Comparison of ENCODE assay signal across 8 mouse cellular contexts in the genomic region with DNA sequence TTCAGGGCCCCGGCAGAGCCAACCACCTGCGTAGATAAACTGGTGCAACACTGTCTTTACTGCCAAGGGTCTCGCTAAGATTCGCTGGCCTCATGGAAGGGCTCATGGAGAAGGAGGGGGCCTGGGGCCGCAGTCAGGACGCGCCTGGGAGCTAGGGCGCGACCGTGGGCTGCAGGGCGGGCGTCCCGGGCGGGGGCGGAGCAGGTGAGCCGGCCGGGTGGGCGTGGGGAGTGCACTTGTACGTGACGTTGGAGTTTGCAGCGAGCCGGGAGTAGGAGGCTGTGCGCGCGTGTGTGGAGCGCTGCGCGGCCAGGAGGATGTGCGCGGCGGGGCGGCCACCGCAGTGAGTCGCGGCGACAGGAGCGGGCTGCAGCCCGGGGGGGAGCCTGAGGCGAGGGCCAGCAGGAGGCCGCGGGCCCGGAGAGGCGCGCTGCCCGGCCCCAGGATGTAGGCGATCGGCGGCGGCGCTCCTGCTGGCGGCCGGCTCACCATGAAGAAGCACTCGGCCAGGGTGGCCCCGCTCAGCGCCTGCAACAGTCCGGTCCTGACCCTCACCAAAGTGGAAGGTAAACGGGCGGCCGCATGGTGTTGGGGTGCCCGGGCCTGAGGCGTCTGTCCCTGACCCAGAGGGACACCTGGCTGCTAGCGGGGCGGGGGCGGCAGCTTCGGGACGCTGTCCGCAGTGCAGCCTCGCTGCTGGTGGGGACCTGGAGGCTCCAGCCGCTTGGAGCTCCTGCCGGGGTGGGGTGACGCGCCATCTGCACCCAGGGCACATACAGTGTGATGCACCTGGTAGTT. TPM values are rescaled to one million over a fixed set of nuclear protein-coding genes. Genes with fewer than 3 reads are reported as not detected.
DNase-seq lines count a peak whose midpoint lies in the region; ATAC-seq and TF ChIP-seq lines count a peak whose summit lies in the region.

A gene (plus strand): TSS at position 263 of the 798 bp plus-strand sequence.

- H3K4me2 ChIP-seq in kidney, embryonic 15.5 days, result peak within 1 kb of the TSS; percentile 85
- H3K4me2 ChIP-seq in limb, embryonic 14.5 days (replicated peaks; ENCODE audit: low read depth, low read length, severe bottlenecking), result peak within 1 kb of the TSS; percentile 95
- peak within 1 kb of the TSS; percentile 99 for H3K4me2 ChIP-seq in midbrain, embryonic 16.5 days (ENCODE audit: low read length)

- H3K27ac ChIP-seq in kidney, embryonic 15.5 days, result no peak within 1 kb of the TSS
- no peak within 1 kb of the TSS for H3K27ac ChIP-seq in limb, embryonic 14.5 days (replicated peaks; ENCODE audit: low read depth, low read length)
- 0 out of 2 replicates have a peak within 1 kb of the TSS, but pooled peaks have one; percentile 52 for H3K27ac ChIP-seq in midbrain, embryonic 16.5 days (ENCODE audit: low read length)

- no peaks in the 10 kb centered on the region for H3K36me3 ChIP-seq in kidney, embryonic 15.5 days
- no peaks in the 10 kb centered on the region for H3K36me3 ChIP-seq in limb, embryonic 14.5 days (ENCODE audit: control insufficient read depth, insufficient read depth, low read length)
- no peaks in the 10 kb centered on the region for H3K36me3 ChIP-seq in midbrain, embryonic 16.5 days (ENCODE audit: control insufficient read depth, insufficient read depth, low read length)

- intact Hi-C loops in gastrocnemius, postnatal 36 days (cut with DNase I), result loop anchor here (10.0 kb wide), 1 partner anchor 676 kb away; a partner anchor contains a TSS

- under 1% methylated on average over 60 of the region's 72 CpGs for WGBS in kidney, embryonic 15.5 days
- 1% methylated on average over 49 of the region's 72 CpGs for WGBS in limb, embryonic 14.5 days
- WGBS in midbrain, embryonic 16.5 days, result 2% methylated on average over 49 of the region's 72 CpGs

- peak within 1 kb of the TSS; percentile 56 for H3K4me3 ChIP-seq in kidney, embryonic 15.5 days (replicated peaks)
- peak within 1 kb of the TSS; percentile 51 for H3K4me3 ChIP-seq in limb, embryonic 14.5 days (replicated peaks; ENCODE audit: low read length)
- peak within 1 kb of the TSS; percentile 63 for H3K4me3 ChIP-seq in midbrain, embryonic 16.5 days (ENCODE audit: low read depth, low read length)

- ATAC-seq in kidney, embryonic 15.5 days (replicated peaks; ENCODE audit: low FRiP score), result peak; percentile 74
- peak; percentile 63; the same call in 1 of the 2 replicates for ATAC-seq in limb, embryonic 14.5 days (ENCODE audit: low FRiP score, low read depth)
- peak; percentile 90 for ATAC-seq in midbrain, embryonic 16.5 days

- DNase-seq in gastrocnemius, adult 18-20 months (ENCODE audit: low spot score), result peak; percentile 1
- no peak for DNase-seq in gastrocnemius, postnatal 36 days
- DNase-seq in cerebellum, postnatal 36 days, result peak; percentile 67 to 73
- peak; percentile 73 to 76 for DNase-seq in frontal cortex, postnatal 36 days (ENCODE audit: low spot score in 2 of 2)
- peak; percentile 26 for DNase-seq in limb, embryonic 14.5 days (ENCODE audit: low spot score)
- DNase-seq in thymus, postnatal 25 days, result peak; percentile 6

- peaks cover 29% of the 10 kb centered on the region for H3K27me3 ChIP-seq in kidney, embryonic 15.5 days
- peaks cover 22% of the 10 kb centered on the region for H3K27me3 ChIP-seq in limb, embryonic 14.5 days (ENCODE audit: control insufficient read depth, insufficient read depth, low read length)
- H3K27me3 ChIP-seq in midbrain, embryonic 16.5 days (ENCODE audit: control insufficient read depth, insufficient read depth, low read depth, low read length), result peaks cover 4% of the 10 kb centered on the region; the same call in 1 of the 2 replicates

- H3K4me1 ChIP-seq in kidney, embryonic 15.5 days, result peaks cover 10% of the 10 kb centered on the region
- no peaks in the 10 kb centered on the region for H3K4me1 ChIP-seq in limb, embryonic 14.5 days (ENCODE audit: control insufficient read depth, insufficient read depth, low read length)
- peaks cover 3% of the 10 kb centered on the region for H3K4me1 ChIP-seq in midbrain, embryonic 16.5 days (ENCODE audit: control insufficient read depth, insufficient read depth, low read length)

- no peak for TF ChIP-seq POLR2A in limb, embryonic 14.5 days (IDR thresholded peaks at IDR 0.05; ENCODE audit: borderline replicate concordance, extremely low read depth, insufficient read depth, insufficient read length)

- H3K9me3 ChIP-seq in kidney, embryonic 15.5 days (replicated peaks), result no peaks in the 10 kb centered on the region
- no peaks in the 10 kb centered on the region for H3K9me3 ChIP-seq in limb, embryonic 14.5 days (ENCODE audit: control insufficient read depth, low read length)
- no peaks in the 10 kb centered on the region for H3K9me3 ChIP-seq in midbrain, embryonic 16.5 days (replicated peaks; ENCODE audit: control insufficient read depth, low read length, poor library complexity, severe bottlenecking)

- H3K9ac ChIP-seq in kidney, embryonic 15.5 days, result peak within 1 kb of the TSS; percentile 46
- H3K9ac ChIP-seq in limb, embryonic 14.5 days (ENCODE audit: low read depth, low read length, severe bottlenecking), result peak within 1 kb of the TSS; percentile 53
- H3K9ac ChIP-seq in midbrain, embryonic 16.5 days (ENCODE audit: low read depth, low read length), result peak within 1 kb of the TSS; percentile 70

RNA-seq across cellular contexts. Expression of the gene that starts here (rescaled TPM):
- under 1 TPM in 1 of 2 experiments, not detected in 1; 0.33 TPM for total RNA-seq in gastrocnemius, adult 18-20 months (2021)
- not detected for total RNA-seq in gastrocnemius, postnatal 36 days (2021)
- 0.87 and 1.1 TPM in 2 replicates for polyA plus RNA-seq in kidney, embryonic 15.5 days (2015; fragmentation: Nextera tagmentation; extraction: Ambion mirVana)
- 1.8 TPM in 2 replicates for polyA plus RNA-seq in limb, embryonic 14.5 days (2012; rRNA removed)
- 1.7 and 1.8 TPM in 2 replicates for polyA plus RNA-seq in limb, embryonic 14.5 days (2014; fragmentation: Nextera tagmentation; extraction: Ambion mirVana)
- 2.0 and 2.5 TPM in 2 replicates for polyA plus RNA-seq in midbrain, embryonic 16.5 days (2015; fragmentation: Nextera tagmentation; extraction: Ambion mirVana)

Comparison
In these comparisons a context has a peak if more than half of its experiments do, and no peak if none do; other contexts are left out.
1. Peak in DNase-seq in gastrocnemius, adult 18-20 months; RNA of the gene not detected or under 1 TPM.
2. DNase-seq: peak in cerebellum, postnatal 36 days (2 of 2), frontal cortex, postnatal 36 days (2 of 2), limb, embryonic 14.5 days (single experiment) and thymus, postnatal 25 days (single experiment); none in gastrocnemius, postnatal 36 days (0 of 2).
3. Peak in every context shown above with its lines, with median percentiles within 50 percentile points of each other: ATAC-seq, H3K4me2 ChIP-seq, H3K4me3 ChIP-seq and H3K9ac ChIP-seq.